Mouse (Mus musculus): ENCODE data around the gene Rgs8.

Gene Rgs8

GRCm38 (mm10) chr1:153739437-153740015 lies 86.7 kb downstream of the Rgs8 start:
- no peaks in the 10 kb centered on the region for H3K36me3 ChIP-seq (ENCODE audit: control insufficient read depth, insufficient read depth, low read length, poor library complexity, severe bottlenecking)
- no peak for DNase-seq (ENCODE audit: low read depth, low spot score)
- H3K27me3 ChIP-seq (ENCODE audit: control insufficient read depth, insufficient read depth, low read length, poor library complexity, severe bottlenecking), result no peaks in the 10 kb centered on the region

- peak; percentile 44 for DNase-seq (ENCODE audit: low read depth, low spot score)
- no peaks in the 10 kb centered on the region for H3K36me3 ChIP-seq (ENCODE audit: control insufficient read depth, insufficient read depth, low read length, poor library complexity, severe bottlenecking)
- no peaks in the 10 kb centered on the region for H3K27me3 ChIP-seq (ENCODE audit: control insufficient read depth, insufficient read depth, low read length, poor library complexity, severe bottlenecking)
These were observed 87.3 kb downstream of the Rgs8 start, which contains the start of gene Rgs16 for GRCm38 (mm10) chr1:153740145-153740544. TSS of gene Rgs16 (plus strand) at chr1:153740349.

DNA sequence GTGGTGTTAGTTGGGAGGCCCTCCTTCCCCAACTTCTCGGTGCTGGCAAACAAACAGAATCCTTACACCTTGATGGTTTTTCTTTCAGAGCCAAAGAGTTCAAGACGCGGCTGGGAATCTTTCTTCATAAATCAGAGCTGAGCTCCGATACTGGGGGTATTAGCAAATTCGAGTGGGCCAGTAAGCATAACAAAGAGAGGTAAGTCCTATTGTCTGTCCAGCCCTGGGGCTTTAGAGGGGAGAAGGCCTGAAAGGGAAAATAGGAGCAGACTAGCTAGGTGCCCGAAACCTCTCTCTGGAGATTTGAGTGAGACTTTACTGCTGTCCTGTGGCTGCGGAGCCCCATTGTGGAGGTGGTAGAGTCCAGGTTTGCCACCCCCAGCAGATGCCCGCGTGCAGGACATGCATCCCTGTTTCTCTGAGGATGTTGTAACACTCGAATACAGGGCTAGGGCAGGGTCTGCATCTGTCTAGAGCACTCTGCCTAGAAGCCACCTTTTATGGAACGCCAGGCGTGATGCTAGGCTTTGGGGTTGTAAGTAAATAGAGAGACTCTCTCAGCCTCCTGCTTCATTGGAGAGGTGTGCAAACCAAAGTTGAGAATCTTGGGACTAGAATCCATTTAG lies 88.1 kb downstream of the Rgs8 start:
- DNase-seq (ENCODE audit: low read depth, low spot score), result no peak
- no peaks in the 10 kb centered on the region for H3K36me3 ChIP-seq (ENCODE audit: control insufficient read depth, insufficient read depth, low read length, poor library complexity, severe bottlenecking)
- no peaks in the 10 kb centered on the region for H3K27me3 ChIP-seq (ENCODE audit: control insufficient read depth, insufficient read depth, low read length, poor library complexity, severe bottlenecking)

- no peak for DNase-seq (ENCODE audit: low read depth, low spot score)
- no peaks in the 10 kb centered on the region for H3K27me3 ChIP-seq (ENCODE audit: control insufficient read depth, insufficient read depth, low read length, poor library complexity, severe bottlenecking)
- H3K36me3 ChIP-seq (ENCODE audit: control insufficient read depth, insufficient read depth, low read length, poor library complexity, severe bottlenecking), result no peaks in the 10 kb centered on the region
These were observed 88.9 kb downstream of the Rgs8 start for GRCm38 (mm10) chr1:153741551-153742316.

DNA sequence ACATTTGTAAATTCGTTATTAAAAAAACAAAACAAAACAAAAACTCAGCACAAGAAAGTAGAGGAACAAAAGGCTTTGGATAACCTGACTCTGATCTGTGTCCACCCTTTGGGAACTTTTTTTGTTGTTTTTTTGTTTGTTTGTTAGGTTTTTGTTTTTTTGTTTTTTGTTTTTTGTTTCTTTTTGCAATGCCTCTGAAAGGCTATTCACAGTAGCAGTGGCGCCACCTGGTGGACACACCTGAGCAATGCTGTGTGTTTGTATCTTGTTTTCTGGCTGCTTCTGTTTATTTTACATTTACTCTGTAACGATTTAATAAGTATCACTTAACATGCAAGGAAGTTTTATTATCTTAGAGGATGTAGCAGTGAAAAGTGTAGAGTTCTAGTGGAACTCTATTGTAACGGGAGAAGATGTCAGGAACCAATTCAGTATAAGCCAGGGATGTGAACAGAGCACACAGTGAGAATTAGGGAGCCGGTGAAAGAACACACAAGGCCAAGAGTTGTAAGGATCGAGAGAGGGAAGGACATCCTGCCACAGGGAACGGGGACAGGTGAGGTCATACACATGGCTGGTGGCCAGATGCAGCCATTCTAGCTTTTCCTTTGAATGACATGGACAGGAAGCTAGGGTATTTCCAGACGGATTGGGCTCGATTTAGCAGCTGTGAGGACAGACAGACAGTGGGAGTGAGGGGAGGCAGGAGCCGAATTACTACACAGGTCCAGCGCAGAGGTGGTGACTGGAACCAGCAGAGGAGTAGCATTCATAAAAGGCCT lies 89.7 kb downstream of the Rgs8 start:
- peak; percentile 78 for DNase-seq (ENCODE audit: low read depth, low spot score)
- Histone ChIP-seq H3K27me3 (ENCODE audit: control insufficient read depth, insufficient read depth, low read length, poor library complexity, severe bottlenecking) (no peaks in the 10 kb centered on the region), H3K36me3 (ENCODE audit: control insufficient read depth, insufficient read depth, low read length, poor library complexity, severe bottlenecking) (no peaks in the 10 kb centered on the region)

DNA sequence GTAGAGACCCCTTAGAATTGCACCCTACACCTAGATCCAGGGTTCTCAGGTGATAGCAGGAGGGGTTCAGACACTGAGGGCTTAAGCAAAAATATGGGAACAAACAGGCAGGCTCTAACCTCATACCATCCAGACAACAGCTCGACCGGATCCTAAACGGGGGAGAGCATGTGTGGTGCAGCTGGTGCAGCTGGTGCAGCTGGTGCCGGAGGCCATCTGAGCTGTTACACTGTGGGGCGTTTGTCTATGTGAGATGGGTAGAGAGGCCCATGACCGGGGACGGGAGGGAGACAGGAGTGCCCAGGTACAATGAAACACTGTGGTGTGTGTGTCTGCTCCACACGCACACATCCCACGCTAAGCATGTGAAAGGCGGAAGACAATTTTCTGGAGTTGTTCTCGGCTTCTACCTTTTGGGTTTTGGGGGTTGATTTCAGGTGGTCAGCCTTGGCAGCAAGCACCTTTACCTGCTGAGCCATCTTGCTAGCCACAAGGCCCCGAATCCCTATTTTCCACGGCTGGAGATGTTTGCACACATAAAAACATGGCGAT lies 93.4 kb downstream of the Rgs8 start:
- no peak for DNase-seq (ENCODE audit: low read depth, low spot score)
- Histone ChIP-seq H3K36me3 (ENCODE audit: control insufficient read depth, insufficient read depth, low read length, poor library complexity, severe bottlenecking) (no peaks in the 10 kb centered on the region), H3K27me3 (ENCODE audit: control insufficient read depth, insufficient read depth, low read length, poor library complexity, severe bottlenecking) (no peaks in the 10 kb centered on the region)

DNA sequence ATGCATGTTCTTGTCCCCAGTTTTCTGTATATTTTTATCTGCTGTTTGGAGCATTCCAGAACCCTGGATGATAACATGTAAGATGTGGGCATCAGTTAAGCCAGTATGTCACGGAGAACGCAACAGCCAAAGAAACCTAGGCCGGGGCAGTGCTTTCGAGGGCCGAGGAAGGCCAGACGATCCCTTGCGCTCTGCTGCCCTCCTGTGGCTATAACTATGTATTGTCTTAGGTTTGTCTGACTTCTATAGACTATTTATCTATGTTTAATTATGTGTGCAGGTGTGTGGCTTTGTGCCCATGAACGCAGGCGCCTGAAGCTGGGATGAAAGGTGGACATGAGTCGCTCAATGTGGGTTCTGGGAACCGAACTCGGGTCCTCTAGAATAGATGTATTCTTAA lies 93.9 kb downstream of the Rgs8 start:
- Histone ChIP-seq H3K36me3 (ENCODE audit: control insufficient read depth, insufficient read depth, low read length, poor library complexity, severe bottlenecking) (no peaks in the 10 kb centered on the region), H3K27me3 (ENCODE audit: control insufficient read depth, insufficient read depth, low read length, poor library complexity, severe bottlenecking) (no peaks in the 10 kb centered on the region)
- peak; percentile 84 for DNase-seq (ENCODE audit: low read depth, low spot score)

GRCm38 (mm10) chr1:153747861-153748530 lies 95.2 kb downstream of the Rgs8 start:
- Histone ChIP-seq H3K27me3 (ENCODE audit: control insufficient read depth, insufficient read depth, low read length, poor library complexity, severe bottlenecking) (no peaks in the 10 kb centered on the region), H3K36me3 (ENCODE audit: control insufficient read depth, insufficient read depth, low read length, poor library complexity, severe bottlenecking) (no peaks in the 10 kb centered on the region)
- DNase-seq (ENCODE audit: low read depth, low spot score), result no peak

DNA sequence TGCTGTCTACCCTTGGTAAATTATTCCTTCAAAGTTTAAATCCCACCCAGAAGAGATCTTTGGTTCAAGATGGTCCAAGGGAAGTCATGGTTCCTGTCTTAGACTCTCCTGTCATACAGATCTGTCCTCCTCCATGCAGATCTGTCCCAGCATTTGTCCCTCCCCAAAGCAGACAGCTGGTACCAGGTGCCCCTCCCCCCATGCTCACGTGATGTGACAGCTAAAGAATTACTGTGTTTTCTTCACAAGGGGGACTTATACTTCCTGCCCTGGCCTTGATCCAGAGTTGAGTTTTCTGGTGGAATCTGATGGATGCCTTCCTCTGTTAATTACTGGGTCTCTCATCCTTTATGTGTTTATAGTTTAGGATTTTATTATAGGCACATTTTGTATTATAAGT lies 95.7 kb downstream of the Rgs8 start:
- peak; percentile 69 for DNase-seq (ENCODE audit: low read depth, low spot score)
- Histone ChIP-seq H3K36me3 (ENCODE audit: control insufficient read depth, insufficient read depth, low read length, poor library complexity, severe bottlenecking) (no peaks in the 10 kb centered on the region), H3K27me3 (ENCODE audit: control insufficient read depth, insufficient read depth, low read length, poor library complexity, severe bottlenecking) (no peaks in the 10 kb centered on the region)

- no peaks in the 10 kb centered on the region for H3K27me3 ChIP-seq (ENCODE audit: control insufficient read depth, insufficient read depth, low read length, poor library complexity, severe bottlenecking)
- no peaks in the 10 kb centered on the region for H3K36me3 ChIP-seq (ENCODE audit: control insufficient read depth, insufficient read depth, low read length, poor library complexity, severe bottlenecking)
- peak; percentile 89 for DNase-seq (ENCODE audit: low read depth, low spot score)
These were observed 96.5 kb downstream of the Rgs8 start, which contains the start of gene Rnasel for GRCm38 (mm10) chr1:153749211-153749801. TSS of gene Rnasel (plus strand) at chr1:153749426.

All from splenic B cell, adult 2 months (primary cell).